Mouse (Mus musculus) lung, embryonic 14.5 days (tissue): ENCODE data around the gene Elf3. TPM values are rescaled to one million over a fixed set of nuclear protein-coding genes. Genes with fewer than 3 reads are reported as not detected.
"Not testable (repeated sequence)": the region's sequence is repeated elsewhere in the genome, so short reads cannot be mapped to it uniquely, and the experiment has no call there.

Source experiments
- ATAC-seq: fragments of 200-750 bp; cut with Nextera tagmentation; 2 replicates; pipeline ENCODE4 v1.8.0; 2017; ENCODE audit warnings: mild to moderate bottlenecking, moderate TSS enrichment, moderate library complexity; ENCODE audit not compliant: insufficient read depth
- DNase-seq: peaks from one replicate; pipeline ENCODE4 v3.0.0-alpha.2; 2015
- H3K27ac ChIP-seq: fragments of 300-500 bp; sonication (generic); 2 replicates; pipeline ENCODE4 v1.5.1; 2014; ENCODE audit warnings: low read depth, mild to moderate bottlenecking, moderate library complexity
- H3K27me3 ChIP-seq: fragments of 300-500 bp; sonication (generic); 2 replicates; pipeline ENCODE4 v1.6.1; 2014; ENCODE audit warnings: low read length, control low read depth; ENCODE audit not compliant: insufficient read depth
- H3K36me3 ChIP-seq: fragments of 300-500 bp; sonication (generic); 2 replicates; pipeline ENCODE4 v1.6.1; 2014; ENCODE audit warnings: control low read depth; ENCODE audit not compliant: insufficient read depth
- H3K4me1 ChIP-seq: fragments of 300-500 bp; sonication (generic); 2 replicates; pipeline ENCODE4 v1.6.1; 2014; ENCODE audit warnings: antibody characterized with exemption, control low read depth; ENCODE audit not compliant: insufficient read depth
- H3K4me2 ChIP-seq: fragments of 300-500 bp; sonication (generic); 2 replicates; pipeline ENCODE4 v1.6.1; 2014; ENCODE audit warnings: mild to moderate bottlenecking
- H3K4me3 ChIP-seq: fragments of 300-500 bp; sonication (generic); 2 replicates; pipeline ENCODE4 v1.5.1; 2014; ENCODE audit warnings: low read depth, low read length
- H3K9ac ChIP-seq: fragments of 300-500 bp; sonication (generic); 2 replicates; pipeline ENCODE4 v1.6.1; 2014
- H3K9me3 ChIP-seq: fragments of 300-500 bp; sonication (generic); 2 replicates; pipeline ENCODE4 v1.6.1; 2016; ENCODE audit warnings: low read depth, low read length, control low read depth
- CTCF ChIP-seq: IDR thresholded peaks from 2 replicates; pipeline ENCODE4 v1.5.1; 2016; ENCODE audit warnings: antibody characterized with exemption, low read depth
- WGBS: fragments of 180-500 bp; shearing (Covaris S2); extraction: QIAGEN DNeasy Blood & Tissue Kit; methylation state at CpG from one replicate; pipeline ENCODE4 v1.1.7; 2014; 5-methylcytosine and 5-hydroxymethylcytosine counted together
- polyA plus RNA-seq: library from polyadenylated mRNA; unstranded; fragments of >200 nt; fragmentation: Nextera tagmentation; extraction: Ambion mirVana; gene quantifications from 2 replicates; pipeline ENCODE4 v1.2.1, GENCODE M21; 2014

Gene Elf3
- polyA plus RNA-seq, 1 experiment from 2014 or later, result 13.5 TPM

GRCm38 (mm10) chr1:135237131-135237851 lies 21.1 kb downstream of the Elf3 start:
- H3K9ac ChIP-seq, result no peak overlapping the region
- WGBS, result 59% methylated on average over 12 of the region's 12 CpGs
- ATAC-seq, result no peak
- TF ChIP-seq CTCF, result no peak
- H3K4me1 ChIP-seq, result no peaks in the 10 kb centered on the region
- H3K36me3 ChIP-seq, result no peaks in the 10 kb centered on the region
- no peak overlapping the region for H3K4me3 ChIP-seq
- no peak overlapping the region for H3K27ac ChIP-seq
- no peak overlapping the region for H3K4me2 ChIP-seq
- DNase-seq, result no peak
- H3K27me3 ChIP-seq, result no peaks in the 10 kb centered on the region
- no peaks in the 10 kb centered on the region for H3K9me3 ChIP-seq

GRCm38 (mm10) chr1:135234771-135235170 lies 23.6 kb downstream of the Elf3 start:
- TF ChIP-seq CTCF, result no peak
- no peak overlapping the region for H3K4me3 ChIP-seq
- no peaks in the 10 kb centered on the region for H3K27me3 ChIP-seq
- no peak overlapping the region for H3K27ac ChIP-seq
- no peak overlapping the region for H3K4me2 ChIP-seq
- no peaks in the 10 kb centered on the region for H3K9me3 ChIP-seq
- no peak overlapping the region for H3K9ac ChIP-seq
- WGBS, result 78% methylated on average over 12 of the region's 12 CpGs
- no peak for DNase-seq
- no peaks in the 10 kb centered on the region for H3K4me1 ChIP-seq
- H3K36me3 ChIP-seq, result no peaks in the 10 kb centered on the region
- ATAC-seq, result no peak

GRCm38 (mm10) chr1:135233961-135234360 lies 24.4 kb downstream of the Elf3 start:
- DNase-seq (no peak), ATAC-seq (no peak)
- no peaks in the 10 kb centered on the region for H3K4me1 ChIP-seq
- WGBS, result 87% methylated on average over 6 of the region's 6 CpGs
- H3K27ac ChIP-seq, result no peak overlapping the region
- H3K9me3 ChIP-seq, result no peaks in the 10 kb centered on the region
- H3K4me3 ChIP-seq, result no peak overlapping the region
- H3K27me3 ChIP-seq, result no peaks in the 10 kb centered on the region
- no peaks in the 10 kb centered on the region for H3K36me3 ChIP-seq
- H3K4me2 ChIP-seq, result no peak overlapping the region
- H3K9ac ChIP-seq, result no peak overlapping the region
- no peak for TF ChIP-seq CTCF

- H3K9me3 ChIP-seq, H3K4me3 ChIP-seq, DNase-seq, H3K36me3 ChIP-seq, H3K27ac ChIP-seq, H3K4me1 ChIP-seq, H3K27me3 ChIP-seq, H3K9ac ChIP-seq, ATAC-seq, H3K4me2 ChIP-seq: not testable (repeated sequence)
- WGBS, result 71% methylated on average over 20 of the region's 20 CpGs
Measured at GRCm38 (mm10) chr1:135231878-135232277, 26.5 kb downstream of the Elf3 start.

- no peaks in the 10 kb centered on the region for H3K36me3 ChIP-seq
- H3K4me3 ChIP-seq, result no peak overlapping the region
- H3K27me3 ChIP-seq, result no peaks in the 10 kb centered on the region
- ATAC-seq, result peak; percentile 63
- no peak for TF ChIP-seq CTCF
- WGBS, result 64% methylated on average over 13 of the region's 13 CpGs
- no peak overlapping the region for H3K4me2 ChIP-seq
- H3K27ac ChIP-seq, result peak overlapping the region; percentile 69
- DNase-seq, result peak; percentile 37
- H3K9me3 ChIP-seq, result no peaks in the 10 kb centered on the region
- 0 out of 2 replicates have a peak, but pooled peaks cover 3% of the 10 kb centered on the region for H3K4me1 ChIP-seq
- no peak overlapping the region for H3K9ac ChIP-seq
Measured at GRCm38 (mm10) chr1:135227339-135227950, 30.9 kb downstream of the Elf3 start.

- 19% methylated on average over 6 of the region's 6 CpGs for WGBS
- Histone ChIP-seq H3K9ac (no peak overlapping the region), H3K27ac (no peak overlapping the region), H3K4me2 (no peak overlapping the region), H3K36me3 (no peaks in the 10 kb centered on the region), H3K27me3 (no peaks in the 10 kb centered on the region), H3K9me3 (no peaks in the 10 kb centered on the region), H3K4me3 (no peak overlapping the region), H3K4me1 (0 out of 2 replicates have a peak, but pooled peaks cover 3% of the 10 kb centered on the region)
- ATAC-seq (no peak), DNase-seq (peak; percentile 51)
- no peak for TF ChIP-seq CTCF
Measured at GRCm38 (mm10) chr1:135224981-135225604, 33.3 kb downstream of the Elf3 start.

GRCm38 (mm10) chr1:135224147-135224546 lies 34.2 kb downstream of the Elf3 start:
- no peaks in the 10 kb centered on the region for H3K36me3 ChIP-seq
- no peak overlapping the region for H3K4me2 ChIP-seq
- H3K27me3 ChIP-seq, result no peaks in the 10 kb centered on the region
- no peak overlapping the region for H3K27ac ChIP-seq
- no peak overlapping the region for H3K4me3 ChIP-seq
- TF ChIP-seq CTCF, result no peak
- DNase-seq (no peak), ATAC-seq (no peak)
- H3K9ac ChIP-seq, result no peak overlapping the region
- 0 out of 2 replicates have a peak, but pooled peaks cover 3% of the 10 kb centered on the region for H3K4me1 ChIP-seq
- no peaks in the 10 kb centered on the region for H3K9me3 ChIP-seq
- 68% methylated on average over 3 of the region's 3 CpGs for WGBS
